Mouse (Mus musculus) lung, embryonic 14.5 days (tissue): Measurements from ENCODE around the gene Saa2. TPM values are rescaled to one million over a fixed set of nuclear protein-coding genes. Genes with fewer than 3 reads are reported as not detected.

ENCODE experiments used
- ATAC-seq: fragments of 200-750 bp; cut with Nextera tagmentation; 2 replicates; pipeline ENCODE4 v1.8.0; 2017; ENCODE audit warnings: mild to moderate bottlenecking, moderate TSS enrichment, moderate library complexity; ENCODE audit not compliant: insufficient read depth
- DNase-seq: peaks from one replicate; pipeline ENCODE4 v3.0.0-alpha.2; 2015
- H3K27ac ChIP-seq: fragments of 300-500 bp; sonication (generic); 2 replicates; pipeline ENCODE4 v1.5.1; 2014; ENCODE audit warnings: low read depth, mild to moderate bottlenecking, moderate library complexity
- H3K27me3 ChIP-seq: fragments of 300-500 bp; sonication (generic); 2 replicates; pipeline ENCODE4 v1.6.1; 2014; ENCODE audit warnings: low read length, control low read depth; ENCODE audit not compliant: insufficient read depth
- H3K36me3 ChIP-seq: fragments of 300-500 bp; sonication (generic); 2 replicates; pipeline ENCODE4 v1.6.1; 2014; ENCODE audit warnings: control low read depth; ENCODE audit not compliant: insufficient read depth
- H3K4me1 ChIP-seq: fragments of 300-500 bp; sonication (generic); 2 replicates; pipeline ENCODE4 v1.6.1; 2014; ENCODE audit warnings: antibody characterized with exemption, control low read depth; ENCODE audit not compliant: insufficient read depth
- H3K4me2 ChIP-seq: fragments of 300-500 bp; sonication (generic); 2 replicates; pipeline ENCODE4 v1.6.1; 2014; ENCODE audit warnings: mild to moderate bottlenecking
- H3K4me3 ChIP-seq: fragments of 300-500 bp; sonication (generic); 2 replicates; pipeline ENCODE4 v1.5.1; 2014; ENCODE audit warnings: low read depth, low read length
- H3K9ac ChIP-seq: fragments of 300-500 bp; sonication (generic); 2 replicates; pipeline ENCODE4 v1.6.1; 2014
- H3K9me3 ChIP-seq: fragments of 300-500 bp; sonication (generic); 2 replicates; pipeline ENCODE4 v1.6.1; 2016; ENCODE audit warnings: low read depth, low read length, control low read depth
- CTCF ChIP-seq: IDR thresholded peaks from 2 replicates; pipeline ENCODE4 v1.5.1; 2016; ENCODE audit warnings: antibody characterized with exemption, low read depth
- WGBS: fragments of 180-500 bp; shearing (Covaris S2); extraction: QIAGEN DNeasy Blood & Tissue Kit; methylation state at CpG from one replicate; pipeline ENCODE4 v1.1.7; 2014; 5-methylcytosine and 5-hydroxymethylcytosine counted together
- polyA plus RNA-seq: library from polyadenylated mRNA; unstranded; fragments of >200 nt; fragmentation: Nextera tagmentation; extraction: Ambion mirVana; gene quantifications from 2 replicates; pipeline ENCODE4 v1.2.1, GENCODE M21; 2014

Saa2 gene
- polyA plus RNA-seq, result not detected in 2 replicates

GRCm38 (mm10) chr7:46751490-46751889 is at the start of gene Saa2:
Gene Saa2 (plus strand): TSS chr7:46751790.
- Histone ChIP-seq H3K4me1 (no peaks in the 10 kb centered on the region), H3K9me3 (no peaks in the 10 kb centered on the region), H3K27me3 (no peaks in the 10 kb centered on the region), H3K4me3 (no peak within 1 kb of the TSS), H3K9ac (no peak within 1 kb of the TSS), H3K27ac (no peak within 1 kb of the TSS), H3K4me2 (no peak within 1 kb of the TSS), H3K36me3 (no peaks in the 10 kb centered on the region)
- ATAC-seq (no peak), DNase-seq (no peak)
- TF ChIP-seq CTCF, result no peak
- WGBS, result 60% methylated on average over 3 of the region's 3 CpGs

- Histone ChIP-seq H3K4me3 (peak within 1 kb of the TSS; percentile 81), H3K27ac (peak within 1 kb of the TSS; percentile 88), H3K27me3 (no peaks in the 10 kb centered on the region), H3K9ac (peak within 1 kb of the TSS; percentile 95), H3K36me3 (peaks cover 30% of the 10 kb centered on the region), H3K9me3 (no peaks in the 10 kb centered on the region), H3K4me1 (peaks cover 6% of the 10 kb centered on the region; the same call in 1 of the 2 replicates), H3K4me2 (peak within 1 kb of the TSS; percentile 70)
- DNase-seq, result peak; percentile 97
- peak; percentile 98 for TF ChIP-seq CTCF
- under 1% methylated on average over 38 of the region's 38 CpGs for WGBS
- ATAC-seq, result peak; percentile 99
Observed at GRCm38 (mm10) chr7:46710390-46710844, 41.2 kb upstream of the Saa2 start, which contains the start of gene Saal1. Gene Saal1 (minus strand): TSS chr7:46710680.

GRCm38 (mm10) chr7:46712250-46712649 is 39.3 kb upstream of the Saa2 start:
- H3K4me3 ChIP-seq, result no peak overlapping the region
- H3K27me3 ChIP-seq, result no peaks in the 10 kb centered on the region
- no peak overlapping the region for H3K27ac ChIP-seq
- 60% methylated on average over 6 of the region's 6 CpGs for WGBS
- no peak for DNase-seq
- no peak overlapping the region for H3K4me2 ChIP-seq
- no peaks in the 10 kb centered on the region for H3K9me3 ChIP-seq
- no peak overlapping the region; the same call in 1 of the 2 replicates for H3K9ac ChIP-seq
- TF ChIP-seq CTCF, result no peak
- peaks cover 10% of the 10 kb centered on the region; the same call in 1 of the 2 replicates for H3K4me1 ChIP-seq
- peaks cover 13% of the 10 kb centered on the region; the same call in 1 of the 2 replicates for H3K36me3 ChIP-seq
- ATAC-seq, result no peak

DNA sequence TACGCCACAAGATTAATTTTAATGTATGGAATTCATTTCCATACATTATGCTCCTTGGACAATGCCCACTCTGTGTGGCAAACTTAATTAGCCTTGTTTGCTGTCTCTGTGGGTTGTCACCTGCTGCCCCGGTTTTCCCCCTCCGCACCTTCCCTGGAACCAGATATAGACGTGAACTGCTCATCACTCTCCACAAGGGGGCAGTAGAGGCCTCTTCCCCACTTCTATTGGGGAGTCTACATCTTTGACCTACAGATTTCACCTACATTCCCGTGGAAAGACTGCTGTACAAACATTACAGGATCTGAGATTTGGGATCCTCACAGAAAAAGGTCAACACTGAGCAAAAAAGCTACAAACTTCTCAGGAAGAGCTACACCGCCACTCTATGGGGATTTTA is 37.1 kb upstream of the Saa2 start:
- Histone ChIP-seq H3K36me3 (no peaks in the 10 kb centered on the region), H3K27me3 (no peaks in the 10 kb centered on the region), H3K4me2 (no peak overlapping the region), H3K4me1 (peaks cover 4% of the 10 kb centered on the region; the same call in 1 of the 2 replicates), H3K9ac (no peak overlapping the region), H3K9me3 (no peaks in the 10 kb centered on the region), H3K27ac (no peak overlapping the region), H3K4me3 (no peak overlapping the region)
- TF ChIP-seq CTCF, result peak; percentile 88
- WGBS, result 28% methylated on average over 6 of the region's 6 CpGs
- DNase-seq (peak; percentile 83), ATAC-seq (no peak)

- H3K9me3 ChIP-seq, result no peaks in the 10 kb centered on the region
- TF ChIP-seq CTCF, result no peak
- no peaks in the 10 kb centered on the region for H3K36me3 ChIP-seq
- 84% methylated on average over 5 of the region's 5 CpGs for WGBS
- no peak within 1 kb of the TSS for H3K4me2 ChIP-seq
- no peaks in the 10 kb centered on the region for H3K27me3 ChIP-seq
- no peak within 1 kb of the TSS for H3K27ac ChIP-seq
- no peak for ATAC-seq
- no peak within 1 kb of the TSS for H3K9ac ChIP-seq
- 0 out of 2 replicates have a peak, but pooled peaks cover 4% of the 10 kb centered on the region for H3K4me1 ChIP-seq
- no peak within 1 kb of the TSS for H3K4me3 ChIP-seq
- DNase-seq, result no peak
Observed at GRCm38 (mm10) chr7:46715600-46715999, 36.0 kb upstream of the Saa2 start, which contains the start of gene Saa3. Gene Saa3 (minus strand): TSS chr7:46715700.

- ATAC-seq, result no peak
- peak; percentile 80 for DNase-seq
- 31% methylated on average over 5 of the region's 5 CpGs for WGBS
- Histone ChIP-seq H3K4me3 (no peak overlapping the region), H3K9me3 (no peaks in the 10 kb centered on the region), H3K27me3 (no peaks in the 10 kb centered on the region), H3K9ac (no peak overlapping the region), H3K4me2 (no peak overlapping the region), H3K36me3 (no peaks in the 10 kb centered on the region), H3K27ac (no peak overlapping the region), H3K4me1 (0 out of 2 replicates have a peak, but pooled peaks cover 4% of the 10 kb centered on the region)
- TF ChIP-seq CTCF, result no peak
Observed at GRCm38 (mm10) chr7:46716897-46717296, 34.7 kb upstream of the Saa2 start.

DNA sequence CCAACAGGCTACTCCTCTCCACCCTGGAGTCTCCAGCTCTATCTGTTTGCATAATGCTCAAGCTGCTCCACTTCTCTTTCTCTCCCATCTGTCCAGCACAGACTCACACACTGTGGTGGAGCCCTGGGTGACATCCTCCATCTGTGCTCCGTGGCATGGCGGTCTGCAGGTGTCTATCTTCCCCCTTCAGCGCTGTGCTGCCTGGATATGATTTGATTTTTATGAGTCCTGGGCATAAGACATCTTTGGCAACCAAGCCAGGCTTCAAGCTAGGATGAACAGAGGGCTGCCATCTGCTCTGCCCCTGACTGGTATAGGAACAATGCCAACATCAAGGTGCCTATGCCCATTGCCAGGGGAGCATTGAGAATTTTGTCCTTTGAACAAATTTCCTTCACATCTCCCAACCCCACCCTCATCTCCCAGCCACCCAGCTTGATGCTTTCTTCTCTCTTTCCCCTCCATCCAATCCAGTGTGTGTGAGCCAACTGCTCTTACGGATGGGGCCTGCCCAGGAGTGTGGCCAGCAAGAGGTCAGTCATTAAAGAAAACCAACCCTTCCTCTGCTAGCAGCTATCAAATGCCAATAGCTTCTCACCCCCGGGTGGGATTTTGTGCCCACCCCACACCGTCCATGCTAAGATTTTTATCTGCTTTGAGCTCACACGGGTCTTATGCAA is 32.9 kb upstream of the Saa2 start:
- no peak overlapping the region for H3K9ac ChIP-seq
- no peak for TF ChIP-seq CTCF
- no peaks in the 10 kb centered on the region for H3K27me3 ChIP-seq
- ATAC-seq (no peak), DNase-seq (no peak)
- no peak overlapping the region for H3K4me2 ChIP-seq
- H3K27ac ChIP-seq, result no peak overlapping the region
- no peaks in the 10 kb centered on the region for H3K9me3 ChIP-seq
- 75% methylated on average over 7 of the region's 7 CpGs for WGBS
- no peak overlapping the region for H3K4me3 ChIP-seq
- 0 out of 2 replicates have a peak, but pooled peaks cover 4% of the 10 kb centered on the region for H3K4me1 ChIP-seq
- no peaks in the 10 kb centered on the region for H3K36me3 ChIP-seq
